Mouse (Mus musculus) MEL (cell line): ENCODE results near the gene Galnt2. TPM values are rescaled to one million over a fixed set of nuclear protein-coding genes. Genes with fewer than 3 reads are reported as not detected.

ENCODE experiments used
- DNase-seq: peaks from one replicate; pipeline ENCODE4 v3.0.0; 2011; ENCODE audit warnings: low read depth, low spot score
- H3K27ac ChIP-seq: 2 replicates; pipeline ENCODE4 v1.5.1; 2012; ENCODE audit warnings: low read depth, mild to moderate bottlenecking, control low read depth, low read length, moderate library complexity; ENCODE audit not compliant: control insufficient read depth
- H3K27me3 ChIP-seq, 2 experiments: fragments of 150-350 bp in 1 of 2; sonication (generic) in 1 of 2; 2 replicates each; pipeline ENCODE4 v1.6.1; 2012; ENCODE audit warnings: low read length in 2 of 2, mild to moderate bottlenecking in 2 of 2, improper control_type of control experiment in 1 of 2, moderate library complexity in 1 of 2; ENCODE audit not compliant: insufficient read depth in 2 of 2, control insufficient read depth in 1 of 2
- H3K36me3 ChIP-seq, 2 experiments: 2 replicates each; pipeline ENCODE4 v1.6.1; 2012 to 2014; ENCODE audit warnings: low read length in 2 of 2, improper control_type of control experiment in 1 of 2, inconsistent platforms in 1 of 2, mild to moderate bottlenecking in 1 of 2; ENCODE audit not compliant: insufficient read depth in 2 of 2, control insufficient read depth in 1 of 2
- H3K4me1 ChIP-seq, 2 experiments: fragments of 150-350 bp in 1 of 2; sonication (generic) in 1 of 2; 2 replicates each; pipeline ENCODE4 v1.6.1; 2012; ENCODE audit warnings: low read length in 2 of 2, improper control_type of control experiment in 1 of 2, mild to moderate bottlenecking in 1 of 2; ENCODE audit not compliant: insufficient read depth in 2 of 2, control insufficient read depth in 1 of 2
- H3K4me3 ChIP-seq, 2 experiments: fragments of 150-350 bp in 1 of 2; sonication (generic) in 1 of 2; 2 replicates each; pipeline ENCODE4 v1.5.1; 2012; ENCODE audit warnings: low read depth in 2 of 2, low read length in 2 of 2, mild to moderate bottlenecking in 2 of 2, moderate library complexity in 2 of 2, control low read depth in 1 of 2, improper control_type of control experiment in 1 of 2; ENCODE audit not compliant: control insufficient read depth in 1 of 2, insufficient read depth in 1 of 2
- H3K79me2 ChIP-seq: 2 replicates; pipeline ENCODE4 v1.6.1; 2012; ENCODE audit warnings: mild to moderate bottlenecking, low read length, moderate library complexity; ENCODE audit not compliant: control insufficient read depth, poor library complexity, insufficient read depth
- H3K9ac ChIP-seq: 2 replicates; pipeline ENCODE4 v1.6.1; 2012; ENCODE audit warnings: low read depth, mild to moderate bottlenecking, control low read depth, low read length, moderate library complexity; ENCODE audit not compliant: control insufficient read depth, poor library complexity, severe bottlenecking
- H3K9me3 ChIP-seq: fragments of 150-350 bp; sonication (generic); replicated peaks from 2 replicates; pipeline ENCODE4 v1.6.1; 2012; ENCODE audit warnings: mild to moderate bottlenecking, low read length, improper control_type of control experiment, moderate library complexity; ENCODE audit not compliant: insufficient read depth
- BHLHE40 ChIP-seq: IDR thresholded peaks from 2 replicates; pipeline ENCODE4 v1.6.1; 2012; ENCODE audit warnings: low read depth, mild to moderate bottlenecking, inconsistent platforms, low read length, improper control_type of control experiment, borderline replicate concordance
- E2F4 ChIP-seq: IDR thresholded peaks from 2 replicates; pipeline ENCODE4 v1.6.1; 2011; ENCODE audit warnings: low read depth, low read length, improper control_type of control experiment, borderline replicate concordance
- ELF1 ChIP-seq: IDR thresholded peaks from 2 replicates; pipeline ENCODE4 v1.6.1; 2014; ENCODE audit warnings: low read depth, mild to moderate bottlenecking, inconsistent platforms, low read length, improper control_type of control experiment, moderate library complexity
- EP300 ChIP-seq, 2 experiments: IDR thresholded peaks; 2 replicates each; pipeline ENCODE4 v1.6.1; 2011; ENCODE audit warnings: improper control_type of control experiment in 2 of 2, low read length in 2 of 2, low read depth in 1 of 2, mild to moderate bottlenecking in 1 of 2
- ETS1 ChIP-seq: IDR thresholded peaks from 2 replicates; pipeline ENCODE4 v1.6.1; 2012; ENCODE audit warnings: low read depth, mild to moderate bottlenecking, inconsistent platforms, low read length, improper control_type of control experiment, moderate library complexity
- GATA1 ChIP-seq: IDR thresholded peaks from 2 replicates; pipeline ENCODE4 v1.6.1; 2011; ENCODE audit warnings: low read depth, low read length, improper control_type of control experiment
- JUND ChIP-seq: IDR thresholded peaks from 2 replicates; pipeline ENCODE4 v1.6.1; 2011; ENCODE audit warnings: low read depth, mild to moderate bottlenecking, improper control_type of control experiment, low read length
- KAT2A ChIP-seq: conservative IDR thresholded peaks from 2 replicates; pipeline ENCODE4 v1.6.1; 2012; ENCODE audit warnings: low read depth, low read length, improper control_type of control experiment, inconsistent platforms
- MAZ ChIP-seq: IDR thresholded peaks from 2 replicates; pipeline ENCODE4 v1.6.1; 2012; ENCODE audit warnings: low read depth, mild to moderate bottlenecking, inconsistent platforms, low read length, improper control_type of control experiment
- MEF2A ChIP-seq: IDR thresholded peaks from 2 replicates; pipeline ENCODE4 v1.6.1; 2014; ENCODE audit warnings: low read depth, mild to moderate bottlenecking, inconsistent platforms, low read length, improper control_type of control experiment; ENCODE audit not compliant: poor library complexity, insufficient replicate concordance, severe bottlenecking; ENCODE audit errors: extremely low read depth
- MXI1 ChIP-seq: IDR thresholded peaks from 2 replicates; pipeline ENCODE4 v1.6.1; 2011; ENCODE audit warnings: mild to moderate bottlenecking, low read depth, low read length, improper control_type of control experiment
- MYB ChIP-seq: IDR thresholded peaks from 2 replicates; pipeline ENCODE4 v1.6.1; 2011; ENCODE audit warnings: mild to moderate bottlenecking, low read depth, low read length, improper control_type of control experiment
- NELFE ChIP-seq: IDR thresholded peaks from 2 replicates; pipeline ENCODE4 v1.6.1; 2011; ENCODE audit warnings: low read depth, low read length, improper control_type of control experiment
- NRF1 ChIP-seq: IDR thresholded peaks from 2 replicates; pipeline ENCODE4 v1.6.1; 2014; ENCODE audit warnings: low read depth, mild to moderate bottlenecking, inconsistent platforms, low read length, improper control_type of control experiment, moderate library complexity; ENCODE audit not compliant: poor library complexity, insufficient read depth, severe bottlenecking
- POLR2AphosphoS5 ChIP-seq: IDR thresholded peaks from 2 replicates; pipeline ENCODE4 v1.6.1; 2012; ENCODE audit warnings: low read depth, borderline replicate concordance, mild to moderate bottlenecking, inconsistent platforms, low read length, moderate library complexity, mixed read lengths
- RAD21 ChIP-seq: IDR thresholded peaks from 2 replicates; pipeline ENCODE4 v1.6.1; 2011; ENCODE audit warnings: mild to moderate bottlenecking, low read depth, low read length, improper control_type of control experiment
- SMC3 ChIP-seq: IDR thresholded peaks from 2 replicates; pipeline ENCODE4 v1.6.1; 2011; ENCODE audit warnings: low read depth, low read length, improper control_type of control experiment
- TAL1 ChIP-seq: IDR thresholded peaks from 2 replicates; pipeline ENCODE4 v1.6.1; 2012; ENCODE audit warnings: mild to moderate bottlenecking, inconsistent platforms, low read length, moderate library complexity, mixed read lengths
- TCF12 ChIP-seq: IDR thresholded peaks from 2 replicates; pipeline ENCODE4 v1.6.1; 2014; ENCODE audit warnings: low read depth, mild to moderate bottlenecking, inconsistent platforms, low read length, improper control_type of control experiment, moderate library complexity
- ZC3H11A ChIP-seq: IDR thresholded peaks from 2 replicates; pipeline ENCODE4 v1.6.1; 2012; ENCODE audit warnings: low read depth, mild to moderate bottlenecking, inconsistent platforms, low read length, improper control_type of control experiment
- ZKSCAN1 ChIP-seq: IDR thresholded peaks from 2 replicates; pipeline ENCODE4 v1.6.1; 2012; ENCODE audit warnings: low read depth, mild to moderate bottlenecking, inconsistent platforms, low read length, improper control_type of control experiment, moderate library complexity
- ZMIZ1 ChIP-seq: IDR thresholded peaks from 2 replicates; pipeline ENCODE4 v1.6.1; 2012; ENCODE audit warnings: low read depth, mild to moderate bottlenecking, inconsistent platforms, low read length, improper control_type of control experiment, moderate library complexity
- polyA plus RNA-seq, 2 experiments: library from polyadenylated mRNA; stranded (reverse) in 1 of 2; unstranded in 1 of 2; fragments of >175 nt in 1 of 2; fragments of >200 nt in 1 of 2; gene quantifications; 2 replicates each; pipeline versions ENCODE4 v1.2.1 to v1.2.4; 2012; ENCODE audit warnings: low replicate concordance in 2 of 2, low read depth in 1 of 2; ENCODE audit not compliant: insufficient read length in 2 of 2, insufficient read depth in 1 of 2, missing spikeins in 1 of 2
- total RNA-seq: library from RNA; depleted of rRNA; stranded (reverse); fragments of 300-350 nt; gene quantifications from 2 replicates; pipeline ENCODE4 v1.2.3, GENCODE M21; 2012

Gene Galnt2
- total and polyA plus RNA-seq, 3 experiments, result 12.0 to 14.5 TPM; not detected in 1

DNA sequence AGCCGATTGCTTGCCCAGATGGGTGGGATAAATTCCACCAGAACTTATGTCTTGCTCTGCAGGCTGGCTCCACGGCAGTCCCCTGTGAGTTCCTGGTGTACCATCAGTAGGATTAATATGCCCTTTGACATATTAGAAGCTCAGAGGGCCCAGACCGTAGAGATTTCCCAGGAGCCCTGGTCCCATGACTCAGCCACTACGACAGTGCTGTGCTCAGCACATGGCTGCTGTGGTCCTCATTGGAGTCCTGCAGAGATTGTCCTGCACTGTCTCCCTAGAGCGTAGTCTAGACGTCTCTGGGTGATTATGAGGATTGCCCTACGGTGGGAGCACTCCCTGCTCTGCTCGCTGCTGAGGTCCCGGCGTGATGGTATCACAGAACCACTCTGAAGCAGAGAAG is 63.7 kb downstream of the Galnt2 start:
- Histone ChIP-seq H3K27ac (no peak overlapping the region), H3K27me3 (no peaks in the 10 kb centered on the region), H3K9ac (no peak overlapping the region), H3K4me3 (no peak overlapping the region), H3K9me3 (no peaks in the 10 kb centered on the region), H3K4me1 (no peaks in the 10 kb centered on the region), H3K79me2 (no peaks in the 10 kb centered on the region), H3K36me3 (no peaks in the 10 kb centered on the region)
- no peak for TF ChIP-seq SMC3
- TF ChIP-seq ETS1, result no peak
- TF ChIP-seq MXI1, result no peak
- TF ChIP-seq ELF1, result no peak
- TF ChIP-seq TCF12, result no peak
- TF ChIP-seq POLR2AphosphoS5, result no peak
- no peak for DNase-seq

DNA sequence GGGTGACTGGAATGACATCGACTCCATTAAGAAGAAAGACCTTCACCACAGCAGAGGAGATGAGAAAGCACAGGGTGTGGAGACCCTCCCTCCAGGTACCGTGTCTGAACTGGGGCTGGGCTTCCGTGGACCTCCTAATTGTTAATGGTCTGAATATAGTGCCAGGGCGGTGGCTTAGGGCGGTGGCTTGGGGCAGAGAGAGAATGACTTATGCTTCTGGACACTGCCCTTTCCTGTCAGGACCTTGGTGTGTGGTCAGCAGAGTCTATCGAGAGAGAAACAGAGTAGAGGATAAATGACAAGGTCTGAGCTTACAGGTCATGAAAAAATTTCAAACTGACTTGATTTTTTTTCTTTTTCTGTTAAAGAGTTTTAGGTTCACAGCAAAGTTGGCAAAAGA is 64.2 kb downstream of the Galnt2 start:
- no peaks in the 10 kb centered on the region for H3K4me1 ChIP-seq
- H3K9ac ChIP-seq, result no peak overlapping the region
- TF ChIP-seq GATA1, result no peak
- TF ChIP-seq KAT2A, result no peak
- TF ChIP-seq ZC3H11A, result no peak
- TF ChIP-seq MYB, result no peak
- TF ChIP-seq TAL1, result no peak
- TF ChIP-seq NRF1, result no peak
- no peak for TF ChIP-seq NELFE
- no peak for TF ChIP-seq TCF12
- TF ChIP-seq MXI1, result no peak
- TF ChIP-seq MEF2A, result no peak
- TF ChIP-seq E2F4, result no peak
- TF ChIP-seq BHLHE40, result no peak
- no peak for TF ChIP-seq JUND
- no peak for TF ChIP-seq SMC3
- TF ChIP-seq EP300 (IDR thresholded peaks at IDR 0.05; ENCODE audit: low read depth in 1 of 2, low read length in 2 of 2), result no peak
- no peak for TF ChIP-seq MAZ
- TF ChIP-seq ZKSCAN1, result no peak
- TF ChIP-seq ZMIZ1, result no peak
- no peak for TF ChIP-seq RAD21
- H3K27ac ChIP-seq, result no peak overlapping the region
- no peaks in the 10 kb centered on the region for H3K36me3 ChIP-seq
- no peaks in the 10 kb centered on the region for H3K27me3 ChIP-seq
- H3K79me2 ChIP-seq, result no peaks in the 10 kb centered on the region
- no peaks in the 10 kb centered on the region for H3K9me3 ChIP-seq
- no peak for DNase-seq
- no peak overlapping the region for H3K4me3 ChIP-seq
